Mouse (Mus musculus) embryonic facial prominence, embryonic 14.5 days (tissue): ENCODE measurements around the gene Chka. TPM values are rescaled to one million over a fixed set of nuclear protein-coding genes. Genes with fewer than 3 reads are reported as not detected.

Experiments used
- ATAC-seq: fragments of 200-750 bp; cut with Nextera tagmentation; 2 replicates; pipeline ENCODE4 v1.8.0; 2017; ENCODE audit warnings: low read depth, moderate number of reproducible peaks, moderate TSS enrichment
- DNase-seq: peaks from one replicate; pipeline ENCODE4 v3.0.0-alpha.2; 2015; ENCODE audit warnings: low spot score
- H3K27ac ChIP-seq: fragments of 300-500 bp; sonication (generic); replicated peaks from 2 replicates; pipeline ENCODE4 v1.5.1; 2014; ENCODE audit warnings: low read depth, mild to moderate bottlenecking, low read length, moderate library complexity
- H3K27me3 ChIP-seq: fragments of 300-500 bp; sonication (generic); replicated peaks from 2 replicates; pipeline ENCODE4 v1.6.1; 2014; ENCODE audit warnings: low read length; ENCODE audit not compliant: control insufficient read depth, insufficient read depth
- H3K36me3 ChIP-seq: fragments of 300-500 bp; sonication (generic); 2 replicates; pipeline ENCODE4 v1.6.1; 2014; ENCODE audit warnings: low read length, mixed read lengths; ENCODE audit not compliant: control insufficient read depth, insufficient read depth
- H3K4me1 ChIP-seq: fragments of 300-500 bp; sonication (generic); 2 replicates; pipeline ENCODE4 v1.6.1; 2014; ENCODE audit warnings: antibody characterized with exemption, low read length; ENCODE audit not compliant: control insufficient read depth, insufficient read depth
- H3K4me2 ChIP-seq: fragments of 300-500 bp; sonication (generic); 2 replicates; pipeline ENCODE4 v1.6.1; 2014; ENCODE audit warnings: low read depth, mild to moderate bottlenecking, low read length, moderate library complexity, mixed read lengths
- H3K4me3 ChIP-seq: fragments of 300-500 bp; sonication (generic); 2 replicates; pipeline ENCODE4 v1.5.1; 2014; ENCODE audit warnings: low read depth, mild to moderate bottlenecking, low read length
- H3K9ac ChIP-seq: fragments of 300-500 bp; sonication (generic); 2 replicates; pipeline ENCODE4 v1.6.1; 2014; ENCODE audit warnings: low read depth, mild to moderate bottlenecking, low read length, moderate library complexity, mixed read lengths
- H3K9me3 ChIP-seq: fragments of 300-500 bp; sonication (generic); 2 replicates; pipeline ENCODE4 v1.6.1; 2016; ENCODE audit warnings: low read length; ENCODE audit not compliant: control insufficient read depth
- WGBS: fragments of 180-500 bp; shearing (Covaris S2); extraction: QIAGEN DNeasy Blood & Tissue Kit; methylation state at CpG from one replicate; pipeline ENCODE4 v1.1.7; 2014; 5-methylcytosine and 5-hydroxymethylcytosine counted together
- polyA plus RNA-seq: library from polyadenylated mRNA; unstranded; fragments of >200 nt; fragmentation: Nextera tagmentation; extraction: Ambion mirVana; gene quantifications from 2 replicates; pipeline ENCODE4 v1.2.1, GENCODE M21; 2014

Chka gene
- polyA plus RNA-seq, 1 experiment from 2014 or later, result 31.3 TPM

DNA sequence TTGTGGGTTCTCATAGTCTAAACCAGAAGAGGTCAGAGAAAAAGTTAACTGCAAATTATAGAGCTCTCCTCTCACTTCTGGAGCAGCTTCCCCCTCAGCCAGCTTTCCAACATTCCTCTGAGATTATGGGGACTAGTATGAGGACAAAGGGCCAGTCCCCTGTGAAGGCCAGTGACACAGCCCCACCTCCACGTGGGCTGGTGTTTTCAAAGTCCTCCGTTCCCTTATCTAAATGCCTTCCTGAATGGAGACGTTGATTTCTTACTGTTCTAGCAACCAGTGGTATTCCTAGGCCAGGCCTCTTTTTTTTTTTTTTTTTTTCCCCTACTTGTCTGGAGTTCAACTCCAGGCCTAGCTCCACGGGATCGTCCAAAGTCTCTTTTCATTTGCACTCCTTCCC is 1.5 kb upstream of the Chka start:
- H3K9me3 ChIP-seq, result no peaks in the 10 kb centered on the region
- no peak overlapping the region for H3K4me3 ChIP-seq
- ATAC-seq (no peak), DNase-seq (no peak)
- H3K4me2 ChIP-seq, result no peak overlapping the region
- 38% methylated on average over 5 of the region's 5 CpGs for WGBS
- no peaks in the 10 kb centered on the region for H3K36me3 ChIP-seq
- no peak overlapping the region for H3K9ac ChIP-seq
- no peaks in the 10 kb centered on the region for H3K27me3 ChIP-seq
- H3K4me1 ChIP-seq, result peaks cover 22% of the 10 kb centered on the region
- H3K27ac ChIP-seq, result no peak overlapping the region

DNA sequence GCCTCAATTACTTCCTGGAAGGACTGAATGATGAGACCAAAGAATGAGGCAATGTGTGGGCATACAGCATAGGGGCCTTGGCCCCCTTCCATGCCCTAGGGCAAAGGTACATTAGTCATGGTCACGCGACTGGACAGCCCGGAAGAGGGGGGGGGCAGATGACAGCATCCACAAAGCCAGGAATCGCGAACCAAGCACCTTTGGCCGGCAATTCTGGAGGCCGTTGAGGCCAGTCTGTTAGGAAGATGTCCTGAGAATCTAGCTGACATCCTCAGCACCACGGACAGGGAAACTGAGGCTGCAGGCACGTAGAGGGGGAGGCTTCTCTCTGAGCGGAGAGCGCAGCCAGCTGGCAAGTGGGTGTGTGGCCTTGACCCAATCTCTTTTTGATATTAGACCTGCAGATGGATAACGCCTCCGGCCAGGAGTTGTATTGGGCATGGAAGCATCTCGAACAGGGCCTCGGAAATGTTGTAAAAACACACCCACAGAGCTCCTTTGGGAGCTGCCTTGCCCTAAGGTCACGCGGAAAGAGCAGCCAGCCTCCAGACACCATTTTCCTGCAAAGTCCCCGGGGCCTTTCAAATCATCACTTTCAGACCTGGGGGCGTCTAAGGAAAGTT is 615 bp upstream of the Chka start:
- DNase-seq, result no peak
- no peaks in the 10 kb centered on the region for H3K27me3 ChIP-seq
- ATAC-seq, result no peak
- WGBS, result 3% methylated on average over 19 of the region's 19 CpGs
- H3K4me3 ChIP-seq, result peak overlapping the region; percentile 87
- no peaks in the 10 kb centered on the region for H3K9me3 ChIP-seq
- no peaks in the 10 kb centered on the region for H3K36me3 ChIP-seq
- peak overlapping the region; percentile 53; the same call in 1 of the 2 replicates for H3K27ac ChIP-seq
- peak overlapping the region; percentile 68 for H3K4me2 ChIP-seq
- H3K9ac ChIP-seq, result peak overlapping the region; percentile 54
- peaks cover 31% of the 10 kb centered on the region for H3K4me1 ChIP-seq

DNA sequence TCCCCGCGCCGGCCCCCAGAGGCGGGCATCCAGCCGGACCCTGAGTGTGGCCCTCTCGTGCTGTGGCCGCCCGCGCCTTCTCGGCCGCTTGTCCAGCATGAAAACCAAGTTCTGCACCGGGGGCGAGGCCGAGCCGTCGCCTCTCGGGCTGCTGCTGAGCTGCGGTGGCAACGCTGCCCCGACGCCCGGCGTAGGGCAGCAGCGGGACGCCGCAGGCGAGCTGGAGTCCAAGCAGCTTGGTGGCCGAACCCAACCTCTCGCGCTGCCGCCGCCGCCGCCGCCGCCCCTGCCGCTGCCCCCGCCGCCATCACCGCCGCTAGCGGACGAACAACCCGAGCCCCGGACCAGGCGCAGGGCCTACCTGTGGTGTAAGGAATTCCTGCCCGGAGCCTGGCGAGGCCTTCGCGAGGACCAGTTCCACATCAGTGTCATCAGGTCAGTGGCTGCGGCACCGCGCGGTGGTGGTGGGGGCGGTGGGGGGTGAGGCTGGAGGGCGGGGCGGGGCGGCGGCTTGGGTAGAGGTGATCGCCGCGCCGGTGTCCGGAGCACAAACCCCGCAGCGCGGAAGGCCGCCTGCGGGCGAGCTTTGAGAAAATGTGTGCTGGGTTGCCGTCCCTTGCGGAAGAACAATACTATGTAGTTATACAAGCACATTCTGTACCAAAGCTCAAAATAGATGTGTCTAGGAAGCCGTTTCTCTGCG is 557 bp downstream of the Chka start:
- H3K36me3 ChIP-seq, result no peaks in the 10 kb centered on the region
- H3K9ac ChIP-seq, result peak overlapping the region; percentile 89
- 1% methylated on average over 19 of the region's 74 CpGs for WGBS
- H3K27ac ChIP-seq, result peak overlapping the region; percentile 97
- DNase-seq (peak; percentile 41), ATAC-seq (peak; percentile 19)
- H3K9me3 ChIP-seq, result no peaks in the 10 kb centered on the region
- no peaks in the 10 kb centered on the region for H3K27me3 ChIP-seq
- H3K4me2 ChIP-seq, result peak overlapping the region; percentile 68
- peaks cover 32% of the 10 kb centered on the region for H3K4me1 ChIP-seq
- peak overlapping the region; percentile 87 for H3K4me3 ChIP-seq

DNA sequence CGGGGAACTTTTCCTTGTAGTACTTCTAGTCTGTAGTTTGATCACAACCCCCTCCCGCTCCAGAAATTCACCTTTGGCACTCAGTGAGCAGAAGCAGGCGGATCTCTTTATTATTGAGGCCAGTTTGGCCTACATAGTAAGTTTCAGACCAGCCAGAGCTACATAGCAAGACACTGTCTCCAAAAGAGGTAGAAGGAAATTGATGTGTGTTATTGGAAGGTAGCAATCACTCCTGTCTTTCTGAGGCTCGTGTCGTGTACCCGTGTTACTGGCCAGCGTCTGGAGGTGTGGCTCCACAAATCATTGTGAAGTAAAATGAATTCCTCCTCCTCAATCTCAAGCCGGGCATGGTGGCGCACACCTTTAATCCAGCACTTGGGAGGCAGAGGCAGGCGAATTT is 1.5 kb downstream of the Chka start:
- Histone ChIP-seq H3K4me2 (peak overlapping the region; percentile 68), H3K9me3 (no peaks in the 10 kb centered on the region), H3K27me3 (no peaks in the 10 kb centered on the region), H3K9ac (no peak overlapping the region), H3K4me3 (peak overlapping the region; percentile 87), H3K36me3 (no peaks in the 10 kb centered on the region), H3K27ac (no peak overlapping the region), H3K4me1 (peaks cover 32% of the 10 kb centered on the region)
- DNase-seq, result no peak
- 93% methylated on average over 10 of the region's 10 CpGs for WGBS
- ATAC-seq, result no peak

DNA sequence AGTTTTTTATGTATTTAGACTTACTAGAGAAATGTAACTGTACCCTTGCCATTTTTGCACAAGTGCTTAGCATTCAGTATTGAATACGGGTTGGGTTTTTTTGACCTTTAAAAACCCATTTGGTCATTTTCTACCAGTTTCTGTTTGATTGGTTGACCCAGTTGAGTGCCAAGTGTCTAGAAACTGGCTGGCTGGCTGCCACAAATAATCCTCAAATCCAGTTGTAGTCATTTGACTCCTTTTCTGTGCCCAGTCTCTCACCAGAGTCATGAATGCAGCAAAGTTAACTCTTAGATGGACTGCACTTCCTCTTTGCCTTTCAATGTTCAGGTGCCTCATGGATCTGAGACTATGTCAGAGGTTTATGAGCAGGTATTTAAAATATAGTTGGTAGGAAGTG is 2.3 kb downstream of the Chka start:
- Histone ChIP-seq H3K4me3 (no peak overlapping the region), H3K27ac (no peak overlapping the region), H3K36me3 (no peaks in the 10 kb centered on the region), H3K27me3 (no peaks in the 10 kb centered on the region), H3K4me2 (peak overlapping the region; percentile 68; the same call in 1 of the 2 replicates), H3K9me3 (no peaks in the 10 kb centered on the region), H3K4me1 (peaks cover 32% of the 10 kb centered on the region), H3K9ac (no peak overlapping the region)
- ATAC-seq (no peak), DNase-seq (peak; percentile 57)
- 68% methylated on average over 1 of the region's 1 CpGs for WGBS

DNA sequence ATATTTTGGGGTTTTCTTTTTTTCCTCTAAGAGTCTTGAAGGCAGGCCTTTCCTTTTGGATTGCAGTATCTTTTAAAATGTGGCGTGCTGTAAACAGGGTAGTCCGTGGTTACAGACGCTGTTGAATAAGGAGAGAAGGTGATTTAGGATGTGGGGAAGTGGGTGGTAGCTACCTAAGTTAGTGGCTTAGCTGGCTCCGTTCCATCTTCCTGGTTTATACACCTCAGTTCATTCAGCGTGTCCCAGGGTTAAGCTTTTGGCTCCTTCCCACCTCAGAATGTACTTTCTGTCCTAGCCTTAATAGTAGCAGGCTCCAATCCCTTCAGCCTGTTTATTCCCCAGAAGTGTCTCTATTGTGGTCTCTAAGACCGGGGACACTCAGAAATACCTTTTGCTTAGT is 3.5 kb downstream of the Chka start:
- peaks cover 32% of the 10 kb centered on the region for H3K4me1 ChIP-seq
- H3K27ac ChIP-seq, result peak overlapping the region; percentile 66
- H3K9ac ChIP-seq, result no peak overlapping the region
- no peak overlapping the region for H3K4me3 ChIP-seq
- H3K4me2 ChIP-seq, result peak overlapping the region; percentile 28; the same call in 1 of the 2 replicates
- no peak for ATAC-seq
- peak; percentile 43 for DNase-seq
- H3K27me3 ChIP-seq, result no peaks in the 10 kb centered on the region
- H3K36me3 ChIP-seq, result no peaks in the 10 kb centered on the region
- H3K9me3 ChIP-seq, result no peaks in the 10 kb centered on the region
- 56% methylated on average over 6 of the region's 6 CpGs for WGBS

DNA sequence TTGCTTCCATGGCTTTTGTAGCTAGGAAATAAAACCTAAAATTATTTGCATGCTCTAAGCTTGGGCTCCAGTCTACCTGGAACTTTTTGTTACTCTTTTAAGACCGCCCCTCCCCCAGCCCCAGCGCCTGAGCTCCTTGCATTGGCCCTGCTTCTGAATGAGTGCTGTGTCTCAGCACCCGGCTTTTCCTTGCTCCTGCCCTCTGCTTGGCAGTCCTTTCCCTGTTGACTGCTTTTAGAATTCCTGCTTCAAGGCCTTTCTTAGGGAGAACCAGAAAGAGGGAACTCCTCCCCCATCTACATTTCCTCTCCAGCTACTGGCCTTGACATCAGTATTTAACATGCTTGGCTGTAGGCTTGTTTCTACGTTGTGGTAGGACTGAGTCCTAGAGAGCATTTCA is 4.0 kb downstream of the Chka start:
- DNase-seq, result peak; percentile 29
- Histone ChIP-seq H3K4me1 (peaks cover 32% of the 10 kb centered on the region), H3K27me3 (no peaks in the 10 kb centered on the region), H3K27ac (peak overlapping the region; percentile 66), H3K4me2 (peak overlapping the region; percentile 28), H3K36me3 (no peaks in the 10 kb centered on the region), H3K9ac (no peak overlapping the region), H3K4me3 (no peak overlapping the region), H3K9me3 (no peaks in the 10 kb centered on the region)
- WGBS, result 23% methylated on average over 4 of the region's 4 CpGs
- ATAC-seq, result no peak

DNA sequence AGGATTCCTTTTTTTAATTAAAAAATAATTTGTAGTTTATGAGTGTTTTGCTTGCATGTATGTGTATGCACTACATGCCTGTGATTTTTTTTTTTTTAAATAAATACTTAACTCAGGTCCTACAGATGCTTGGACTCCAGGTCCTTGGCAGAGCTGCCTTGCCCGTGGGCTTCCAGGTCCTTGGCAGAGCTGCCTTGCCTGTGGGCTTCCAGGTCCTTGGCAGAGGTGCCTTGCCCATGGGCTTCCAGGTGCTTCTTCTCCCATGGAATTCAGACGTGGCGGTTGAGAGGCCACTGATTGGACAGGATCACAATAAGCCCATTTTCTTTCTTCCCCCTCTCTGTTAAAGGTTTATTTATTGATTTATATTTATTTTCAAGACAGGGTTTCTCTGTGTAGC is 5.6 kb downstream of the Chka start:
- no peak for DNase-seq
- no peaks in the 10 kb centered on the region for H3K9me3 ChIP-seq
- no peak overlapping the region for H3K27ac ChIP-seq
- H3K36me3 ChIP-seq, result no peaks in the 10 kb centered on the region
- no peak overlapping the region for H3K4me2 ChIP-seq
- H3K9ac ChIP-seq, result no peak overlapping the region
- WGBS, result 75% methylated on average over 3 of the region's 3 CpGs
- H3K4me1 ChIP-seq, result peaks cover 27% of the 10 kb centered on the region
- no peak overlapping the region for H3K4me3 ChIP-seq
- no peak for ATAC-seq
- H3K27me3 ChIP-seq, result no peaks in the 10 kb centered on the region

DNA sequence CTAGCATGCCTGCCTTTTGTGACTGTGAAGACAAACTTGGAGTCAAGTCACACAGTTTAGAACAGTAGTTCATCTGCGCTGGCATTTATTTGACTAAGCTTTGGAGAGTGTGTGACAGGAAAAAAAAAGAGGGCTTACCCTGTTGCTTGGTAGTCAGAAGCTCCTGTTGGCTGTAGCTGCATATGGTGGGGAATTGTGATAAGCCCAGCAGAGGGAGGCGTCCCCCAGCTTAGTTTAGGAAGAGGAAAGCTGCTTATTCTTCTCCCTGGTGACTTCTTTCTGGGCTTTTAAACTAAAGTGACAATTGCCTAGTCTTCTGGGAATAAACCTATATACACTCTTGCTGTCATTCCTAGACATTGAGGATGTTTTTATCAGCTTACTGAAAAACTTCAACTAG is 11.1 kb downstream of the Chka start:
- DNase-seq, result no peak
- no peak overlapping the region for H3K4me3 ChIP-seq
- 75% methylated on average over 2 of the region's 2 CpGs for WGBS

More for the DNA sequence above, 11.1 kb downstream of the Chka start:
- no peak overlapping the region for H3K27ac ChIP-seq
- H3K9me3 ChIP-seq, result 0 out of 2 replicates have a peak, but pooled peaks cover 3% of the 10 kb centered on the region
- peaks cover 21% of the 10 kb centered on the region for H3K36me3 ChIP-seq
- H3K9ac ChIP-seq, result no peak overlapping the region
- H3K4me2 ChIP-seq, result no peak overlapping the region
- no peak for ATAC-seq
- H3K27me3 ChIP-seq, result no peaks in the 10 kb centered on the region
- H3K4me1 ChIP-seq, result no peaks in the 10 kb centered on the region
